Mouse (Mus musculus) olfactory bulb, adult 2 months (tissue): Measurements from ENCODE around the gene Glipr1.

Experiments
- CTCF ChIP-seq: fragments of 200-500 bp; IDR thresholded peaks from 2 replicates; pipeline ENCODE4 v1.5.1; 2012; ENCODE audit warnings: low read depth, mild to moderate bottlenecking, low read length, moderate library complexity; ENCODE audit not compliant: insufficient read depth
- POLR2A ChIP-seq: fragments of 200-500 bp; IDR thresholded peaks from 2 replicates; pipeline ENCODE4 v1.6.1; 2012; ENCODE audit warnings: mild to moderate bottlenecking, low read depth, low read length, moderate library complexity; ENCODE audit not compliant: insufficient read depth

- TF ChIP-seq CTCF (no peak), POLR2A (no peak)
Measured at GRCm38 (mm10) chr10:112000568-112000967, 1.9 kb downstream of the Glipr1 start.
